Mouse (Mus musculus) layer of hippocampus, postnatal 36 days (tissue): ENCODE data around the gene Dmrtc2. TPM values are rescaled to one million over a fixed set of nuclear protein-coding genes. Genes with fewer than 3 reads are reported as not detected.
A peak's percentile ranks its signal among the peaks of the same experiment; 100 is the strongest.
"Not testable (repeated sequence)": the region's sequence is repeated elsewhere in the genome, so short reads cannot be mapped to it uniquely, and the experiment has no call there.

Source experiments
- DNase-seq, 2 experiments: peaks; one replicate each; pipeline ENCODE4 v3.0.0; 2022
- total RNA-seq, 2 experiments: library from RNA; stranded (reverse); gene quantifications; 2 replicates each; pipeline ENCODE4 v1.2.3; 2021

The Dmrtc2 gene
- total RNA-seq, 2 experiments from 2014 or later = not detected

DNA sequence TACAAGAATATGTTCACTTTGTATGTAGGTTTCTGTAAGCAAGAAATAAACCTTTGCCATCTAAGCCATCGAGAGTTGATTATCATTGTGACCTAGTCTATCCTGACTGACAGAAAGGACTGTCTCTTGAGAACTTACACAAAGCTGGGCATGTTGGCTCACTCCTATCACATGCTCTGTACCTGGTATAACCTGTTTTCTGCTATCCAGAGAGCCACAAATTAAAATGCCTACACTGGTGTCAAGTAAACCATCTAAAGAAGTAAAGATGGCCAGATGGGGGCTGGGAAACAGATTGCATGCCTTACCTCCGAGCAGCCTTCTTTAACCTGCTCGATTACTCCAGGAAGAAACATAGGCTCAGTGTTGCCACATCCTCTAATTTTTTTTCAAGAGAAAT lies 7.7 kb downstream of the Dmrtc2 start:
- DNase-seq = no peak

- no peak for DNase-seq
Observed at GRCm38 (mm10) chr7:24879620-24880019, 9.8 kb downstream of the Dmrtc2 start.

- no peak for DNase-seq
Observed at GRCm38 (mm10) chr7:24882416-24883199, 12.8 kb downstream of the Dmrtc2 start.

DNA sequence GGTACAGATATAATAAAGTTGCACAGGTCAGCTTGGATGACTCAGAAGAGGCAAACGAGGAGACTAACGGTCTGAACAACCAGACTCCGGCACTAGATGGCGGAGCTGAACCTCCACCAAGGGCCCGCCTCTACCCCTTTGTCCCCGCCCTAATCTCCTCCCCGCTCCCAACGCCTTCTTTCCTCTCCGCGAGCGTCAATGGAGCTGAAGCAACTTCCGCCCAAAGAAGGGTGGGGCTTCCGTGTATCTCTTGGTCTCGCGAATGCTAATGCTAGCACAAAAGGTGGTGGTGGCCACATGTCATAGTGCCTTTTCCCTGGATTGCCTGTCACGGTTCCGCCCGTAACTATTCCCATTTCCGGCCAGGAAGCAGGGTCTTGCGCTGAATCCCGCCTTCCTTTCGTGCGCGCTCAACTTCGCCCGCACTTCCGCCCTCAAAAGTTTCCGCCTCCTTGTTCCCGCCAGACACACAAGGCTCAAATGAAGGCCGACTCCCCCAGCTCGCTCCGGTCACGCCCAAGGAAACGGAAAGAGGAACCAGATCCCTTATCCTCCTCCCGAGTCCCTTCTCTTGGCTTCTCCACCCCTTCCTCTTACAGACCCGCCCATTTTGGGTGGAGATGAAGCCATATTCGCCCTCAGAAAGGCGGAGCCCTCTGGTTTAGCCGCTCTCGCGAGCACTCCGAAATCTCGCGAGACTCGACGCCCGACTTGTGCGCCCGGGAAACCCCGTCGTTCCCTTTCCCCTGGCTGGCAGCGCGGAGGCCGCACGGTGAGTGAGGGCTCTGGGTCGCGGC lies 14.2 kb downstream of the Dmrtc2 start, which contains the start of gene Rps19:
Rps19 (plus strand) TSS at position 476 of the 797 bp plus-strand sequence.
- peak; percentile 97 to 98 for DNase-seq

DNA sequence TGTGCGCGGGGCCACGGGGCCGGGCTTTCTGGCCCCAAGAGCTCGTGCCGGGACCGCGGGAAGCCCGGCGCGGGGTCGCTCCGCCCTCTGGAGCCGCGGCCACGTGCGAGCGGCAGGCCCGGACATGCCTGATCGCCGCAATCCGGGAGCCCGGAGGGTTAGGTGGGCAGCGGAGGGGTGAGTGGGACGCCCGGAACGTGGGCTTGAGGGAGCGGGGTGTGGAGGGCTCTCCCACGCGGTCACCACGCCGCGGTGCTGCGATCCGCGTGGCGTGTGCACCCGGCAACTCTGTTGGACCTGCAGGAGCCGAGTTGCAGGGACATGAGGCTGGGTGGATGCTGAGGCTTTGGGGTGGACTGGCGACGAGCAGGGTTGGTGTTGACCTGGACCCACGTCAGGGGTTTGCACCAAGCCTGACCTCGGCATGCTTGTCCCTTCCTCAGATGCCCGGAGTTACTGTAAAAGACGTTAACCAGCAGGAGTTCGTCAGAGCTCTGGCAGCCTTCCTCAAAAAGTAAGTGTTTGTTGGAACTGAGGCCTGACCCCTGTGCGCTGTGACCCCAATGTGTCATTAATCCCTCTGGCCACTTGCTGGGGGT lies 14.9 kb downstream of the Dmrtc2 start:
- DNase-seq = no peak

DNA sequence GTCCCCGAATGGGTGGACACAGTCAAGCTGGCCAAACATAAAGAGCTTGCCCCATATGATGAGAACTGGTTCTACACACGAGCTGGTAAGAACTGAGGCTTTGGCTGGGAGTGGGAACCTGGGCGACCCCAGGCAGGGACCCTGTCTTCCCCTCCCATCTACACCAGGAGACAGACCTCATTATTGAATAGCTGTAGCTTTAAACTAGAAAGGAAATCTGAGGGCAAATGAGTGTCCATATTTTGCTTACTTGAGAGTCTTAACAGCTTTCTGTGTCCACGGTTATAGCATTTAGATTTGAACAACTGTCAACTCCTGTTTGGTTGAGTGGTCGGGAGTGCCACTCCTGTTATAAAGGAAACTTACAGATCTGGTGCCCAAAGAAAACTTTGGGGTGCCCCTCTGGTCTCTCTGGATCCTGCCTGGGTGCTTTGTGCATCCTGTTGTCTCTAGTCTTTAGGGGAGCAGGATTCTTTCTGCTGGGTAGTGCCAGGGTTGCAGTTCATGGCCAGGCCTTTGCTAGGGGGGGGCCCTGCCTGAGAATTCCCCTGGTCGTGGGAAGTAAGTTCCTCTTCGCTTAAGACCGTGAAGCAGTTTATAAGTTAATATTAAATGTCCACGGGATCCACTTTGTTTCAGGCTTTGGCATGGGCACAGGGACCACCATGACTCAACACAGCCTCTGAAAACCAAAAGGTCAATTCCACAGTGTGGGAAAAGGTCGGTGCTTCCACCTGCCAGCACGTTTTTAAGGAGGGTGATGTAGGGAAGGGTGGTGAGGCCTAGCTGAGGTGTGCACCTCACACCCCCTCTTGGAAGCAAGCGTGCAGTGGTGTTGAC lies 15.8 kb downstream of the Dmrtc2 start:
- no peak for DNase-seq

- DNase-seq = no peak
Observed at GRCm38 (mm10) chr7:24886308-24886633, 16.4 kb downstream of the Dmrtc2 start.

- DNase-seq = no peak
Observed at GRCm38 (mm10) chr7:24887096-24887495, 17.2 kb downstream of the Dmrtc2 start.

DNA sequence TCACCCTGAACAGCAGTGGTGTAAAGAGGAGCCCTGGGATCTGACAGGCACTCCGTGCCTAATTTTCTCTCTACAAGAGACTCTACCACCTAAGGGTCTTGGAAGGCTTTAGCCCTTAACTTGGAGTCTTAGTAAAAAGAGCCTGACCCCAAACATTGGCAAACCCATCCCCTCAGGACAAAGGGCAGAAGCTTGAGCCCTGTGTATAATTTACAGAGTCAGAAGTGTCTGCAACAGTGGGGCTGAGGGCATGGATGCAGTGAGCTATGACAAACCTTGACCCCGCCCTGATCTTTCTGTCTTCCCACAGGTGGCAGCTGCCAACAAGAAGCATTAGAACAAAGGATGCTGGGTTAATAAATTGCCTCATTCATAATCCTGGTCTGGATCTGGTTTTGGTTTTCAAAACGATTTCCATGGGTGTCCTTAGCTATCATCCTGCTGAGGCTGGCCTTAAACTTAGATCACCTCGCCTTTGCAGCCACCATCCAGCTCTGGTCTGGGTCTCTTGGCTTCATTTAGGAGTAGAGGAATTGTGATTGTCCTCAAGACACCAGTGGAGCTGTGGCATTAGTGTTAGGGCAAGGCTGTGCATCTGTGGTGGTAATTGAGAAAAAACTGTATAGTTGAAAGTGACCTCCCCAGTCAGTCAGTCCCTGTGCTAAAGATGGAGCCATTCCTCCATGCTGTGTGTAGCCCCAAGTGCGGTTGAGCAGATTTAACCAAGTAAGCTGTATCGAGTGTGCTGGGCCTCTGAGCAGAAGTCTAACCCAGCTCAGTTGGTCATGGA lies 19.8 kb downstream of the Dmrtc2 start:
- DNase-seq = no peak

GRCm38 (mm10) chr7:24890281-24891216 lies 20.7 kb downstream of the Dmrtc2 start:
- DNase-seq = peak; percentile 61 to 72

DNA sequence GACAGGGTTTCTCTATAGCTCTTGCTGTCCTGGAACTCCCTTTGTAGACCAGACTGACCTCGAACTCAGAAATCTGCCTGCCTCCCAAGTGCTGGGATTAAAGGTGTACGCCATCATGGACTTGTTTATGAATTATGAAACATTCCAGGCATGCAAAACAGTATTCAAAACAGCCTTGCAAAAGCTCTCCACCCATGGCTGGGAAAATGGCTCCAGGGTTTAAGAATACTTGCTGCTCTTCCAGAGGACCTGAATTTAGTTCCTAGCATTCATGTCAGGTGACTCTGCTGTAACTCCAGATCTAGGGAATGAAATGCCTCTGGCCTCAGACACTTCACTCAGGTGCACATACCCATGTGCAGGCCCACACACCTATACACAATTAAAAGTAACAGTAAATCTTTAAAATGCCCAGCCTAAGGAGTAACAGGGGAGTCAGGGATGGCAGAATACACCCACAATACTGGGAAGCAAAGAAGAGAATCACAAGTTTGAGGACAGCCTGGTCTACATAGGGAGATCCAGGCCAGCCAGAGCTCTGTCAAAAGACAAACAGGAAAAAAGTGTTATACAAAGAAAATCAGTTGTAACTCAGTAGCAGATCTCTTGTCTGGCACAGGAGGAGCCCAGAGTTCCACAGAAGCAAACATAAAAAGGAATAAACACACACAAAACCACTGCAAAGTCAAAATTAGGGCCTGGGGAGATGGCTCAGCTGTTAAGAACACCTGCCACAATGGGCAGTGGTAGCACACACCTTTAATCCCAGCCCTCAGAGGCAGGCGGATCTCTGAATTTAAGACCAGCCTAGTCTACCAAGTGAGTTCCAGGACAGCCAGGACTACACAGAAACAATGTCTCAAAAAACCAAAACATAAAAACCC lies 21.6 kb downstream of the Dmrtc2 start:
- no peak for DNase-seq

DNA sequence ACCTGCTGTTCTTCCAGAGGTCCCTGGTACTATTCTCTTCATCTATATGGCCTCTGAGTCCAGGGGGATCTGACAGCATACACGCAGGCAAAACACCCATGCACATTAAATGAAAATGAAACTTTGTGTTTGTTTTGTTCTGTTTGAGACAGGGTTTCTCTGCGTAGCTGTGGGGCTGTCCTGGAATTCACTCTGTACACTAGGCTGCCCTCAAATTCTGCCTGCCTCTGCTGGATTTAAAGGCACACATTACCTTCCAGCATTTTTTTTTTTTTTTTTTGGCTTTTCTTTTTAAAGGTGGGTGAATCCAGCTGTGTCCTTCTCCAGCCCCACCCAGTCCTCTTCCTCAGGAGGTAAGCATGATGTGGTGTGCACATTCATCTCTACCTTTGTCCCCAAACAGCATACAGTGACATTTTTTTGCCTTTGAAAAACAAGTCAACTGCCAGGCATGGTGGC lies 22.3 kb downstream of the Dmrtc2 start:
- DNase-seq = no peak

DNA sequence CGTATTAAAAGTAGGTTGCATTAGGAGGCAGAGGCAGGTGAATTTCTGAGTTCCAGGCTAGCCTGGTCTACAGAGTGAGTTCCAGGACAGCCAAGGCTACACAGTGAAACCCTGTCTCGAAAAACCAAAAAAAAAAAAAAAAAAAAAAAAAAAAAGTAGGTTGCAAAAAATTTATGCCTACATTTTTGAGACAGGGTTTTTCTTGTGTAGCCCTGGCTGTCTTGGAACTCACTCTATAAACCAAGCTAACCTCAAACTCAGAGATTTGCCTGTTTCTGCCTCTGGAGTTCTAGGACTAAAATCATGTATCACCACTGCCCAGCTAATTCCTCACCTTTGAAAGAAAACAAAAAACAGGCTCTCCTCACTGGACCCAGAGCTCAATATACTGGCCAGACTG lies 25.9 kb downstream of the Dmrtc2 start:
- not testable (repeated sequence) for DNase-seq

- no peak for DNase-seq
Observed at GRCm38 (mm10) chr7:24896269-24896668, 26.4 kb downstream of the Dmrtc2 start.

- no peak for DNase-seq
Observed at GRCm38 (mm10) chr7:24897224-24897623, 27.4 kb downstream of the Dmrtc2 start, which contains the start of gene Cd79a. Gene Cd79a, plus strand, starts transcription at chr7:24897381.

DNA sequence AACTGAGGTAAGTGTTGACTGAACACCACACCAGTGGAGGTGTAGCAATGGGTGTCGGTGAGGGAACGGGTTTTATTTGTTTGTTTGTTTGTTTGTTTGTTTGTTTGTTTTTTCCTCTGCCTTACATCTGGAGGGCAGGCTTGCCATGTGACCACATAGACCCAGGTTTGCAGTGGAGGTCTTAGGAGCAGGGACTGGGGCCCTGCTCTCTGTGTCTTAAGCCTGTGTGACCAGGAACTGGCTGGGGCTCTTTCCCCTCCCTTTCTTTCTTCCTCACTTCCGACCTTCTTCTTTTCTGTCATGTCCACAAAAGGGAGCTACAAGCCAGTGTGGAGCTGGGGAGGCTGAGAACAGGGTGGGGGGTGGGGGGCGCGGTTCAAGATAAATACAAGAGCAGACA lies 28.1 kb downstream of the Dmrtc2 start:
- no peak for DNase-seq

DNA sequence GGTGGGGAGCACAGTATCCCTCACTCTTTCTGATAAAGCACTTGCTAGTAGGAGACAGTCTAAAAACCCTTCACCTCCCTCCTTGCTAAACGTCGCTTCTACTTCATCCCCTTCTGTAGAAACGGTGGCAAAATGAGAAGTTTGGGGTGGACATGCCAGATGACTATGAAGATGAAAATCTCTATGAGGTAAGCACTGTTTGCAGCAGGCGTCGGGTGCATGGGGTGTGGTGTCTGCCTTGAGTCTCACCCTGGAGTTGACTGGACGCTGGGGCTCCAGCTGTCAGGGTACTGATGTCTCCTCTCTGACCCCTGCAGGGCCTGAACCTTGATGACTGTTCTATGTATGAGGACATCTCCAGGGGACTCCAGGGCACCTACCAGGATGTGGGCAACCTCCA lies 31.3 kb downstream of the Dmrtc2 start:
- no peak for DNase-seq

DNA sequence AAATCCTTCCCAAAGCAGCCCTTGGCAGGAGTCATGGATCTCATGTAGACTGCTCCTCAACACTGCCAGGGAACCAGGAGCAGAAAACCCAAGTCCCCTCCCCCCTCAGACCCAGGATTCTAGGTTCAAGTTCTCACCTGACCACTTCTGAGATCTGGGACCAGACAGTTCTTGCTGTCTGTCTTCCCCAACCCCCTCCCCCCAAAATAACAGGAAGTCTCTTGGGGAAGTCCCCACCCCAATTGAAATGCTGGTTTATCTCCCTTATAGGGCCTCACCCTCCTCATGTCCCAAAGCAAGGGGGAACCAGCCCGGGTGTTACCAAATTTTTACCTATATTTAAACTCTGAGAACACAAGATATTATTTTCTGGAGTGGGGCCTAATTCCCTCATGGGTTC lies 32.0 kb downstream of the Dmrtc2 start:
- no peak for DNase-seq

- no peak for DNase-seq
Observed at GRCm38 (mm10) chr7:24902264-24902629, 32.4 kb downstream of the Dmrtc2 start.
